Mouse (Mus musculus) midbrain, embryonic 13.5 days (tissue): ENCODE results near the gene Asb1. TPM values are rescaled to one million over a fixed set of nuclear protein-coding genes. Genes with fewer than 3 reads are reported as not detected.

ENCODE experiments used
- ATAC-seq: fragments of 200-750 bp; cut with Nextera tagmentation; 2 replicates; pipeline ENCODE4 v1.8.0; 2017; ENCODE audit warnings: mild to moderate bottlenecking, moderate TSS enrichment, moderate library complexity
- H3K27ac ChIP-seq: fragments of 300-500 bp; sonication (generic); 2 replicates; pipeline ENCODE4 v1.5.1; 2015; ENCODE audit warnings: inconsistent platforms, mild to moderate bottlenecking, moderate library complexity
- H3K27me3 ChIP-seq: fragments of 300-500 bp; sonication (generic); 2 replicates; pipeline ENCODE4 v1.6.1; 2015; ENCODE audit warnings: mild to moderate bottlenecking, inconsistent platforms
- H3K36me3 ChIP-seq: fragments of 300-500 bp; sonication (generic); 2 replicates; pipeline ENCODE4 v1.6.1; 2015; ENCODE audit warnings: mild to moderate bottlenecking, inconsistent platforms
- H3K4me1 ChIP-seq: fragments of 300-500 bp; sonication (generic); replicated peaks from 2 replicates; pipeline ENCODE4 v1.6.1; 2015; ENCODE audit warnings: inconsistent platforms
- H3K4me2 ChIP-seq: fragments of 300-500 bp; sonication (generic); replicated peaks from 2 replicates; pipeline ENCODE4 v1.6.1; 2015; ENCODE audit warnings: moderate library complexity, mild to moderate bottlenecking, inconsistent platforms
- H3K4me3 ChIP-seq: fragments of 300-500 bp; sonication (generic); replicated peaks from 2 replicates; pipeline ENCODE4 v1.5.1; 2015; ENCODE audit warnings: mild to moderate bottlenecking, inconsistent platforms
- H3K9ac ChIP-seq: fragments of 300-500 bp; sonication (generic); replicated peaks from 2 replicates; pipeline ENCODE4 v1.6.1; 2015; ENCODE audit warnings: mild to moderate bottlenecking, inconsistent platforms
- H3K9me3 ChIP-seq: fragments of 300-500 bp; sonication (generic); 2 replicates; pipeline ENCODE4 v1.6.1; 2016; ENCODE audit warnings: mild to moderate bottlenecking, inconsistent platforms
- WGBS: fragments of 180-500 bp; shearing (Covaris S2); methylation state at CpG from one replicate; pipeline ENCODE4 v1.1.7; 2015; 5-methylcytosine and 5-hydroxymethylcytosine counted together
- polyA plus RNA-seq: library from polyadenylated mRNA; unstranded; fragments of >200 nt; fragmentation: Nextera tagmentation; extraction: Ambion mirVana; gene quantifications from 2 replicates; pipeline ENCODE4 v1.2.1, GENCODE M21; 2015

The Asb1 gene
- polyA plus RNA-seq, 1 experiment from 2014 or later = 10.9 TPM

- Histone ChIP-seq H3K4me1 (no peaks in the 10 kb centered on the region), H3K4me3 (no peak overlapping the region), H3K9me3 (no peaks in the 10 kb centered on the region), H3K27me3 (peaks cover 5% of the 10 kb centered on the region), H3K4me2 (no peak overlapping the region), H3K36me3 (peaks cover 46% of the 10 kb centered on the region), H3K27ac (no peak overlapping the region), H3K9ac (no peak overlapping the region)
- ATAC-seq = no peak
- 93% methylated on average over 4 of the region's 4 CpGs for WGBS
Observed at GRCm38 (mm10) chr1:91532243-91532642, 8.1 kb upstream of the Asb1 start.

- Histone ChIP-seq H3K9me3 (no peaks in the 10 kb centered on the region), H3K4me3 (no peak overlapping the region), H3K27me3 (peaks cover 8% of the 10 kb centered on the region), H3K4me2 (no peak overlapping the region), H3K27ac (no peak overlapping the region), H3K9ac (no peak overlapping the region), H3K36me3 (peaks cover 40% of the 10 kb centered on the region), H3K4me1 (no peaks in the 10 kb centered on the region)
- 92% methylated on average over 5 of the region's 5 CpGs for WGBS
- ATAC-seq = no peak
Observed at GRCm38 (mm10) chr1:91532892-91533291, 7.5 kb upstream of the Asb1 start.

GRCm38 (mm10) chr1:91533483-91533882 is 6.9 kb upstream of the Asb1 start:
- no peak overlapping the region for H3K9ac ChIP-seq
- no peak overlapping the region for H3K4me3 ChIP-seq
- peaks cover 35% of the 10 kb centered on the region for H3K36me3 ChIP-seq
- H3K4me2 ChIP-seq = no peak overlapping the region
- WGBS = 66% methylated on average over 2 of the region's 2 CpGs
- no peaks in the 10 kb centered on the region for H3K4me1 ChIP-seq
- no peak for ATAC-seq
- no peaks in the 10 kb centered on the region for H3K9me3 ChIP-seq
- H3K27me3 ChIP-seq = peaks cover 14% of the 10 kb centered on the region
- no peak overlapping the region for H3K27ac ChIP-seq

- Histone ChIP-seq H3K9me3 (no peaks in the 10 kb centered on the region), H3K27ac (no peak overlapping the region), H3K4me3 (no peak overlapping the region), H3K27me3 (peaks cover 21% of the 10 kb centered on the region), H3K9ac (no peak overlapping the region), H3K4me2 (no peak overlapping the region), H3K36me3 (peaks cover 32% of the 10 kb centered on the region), H3K4me1 (no peaks in the 10 kb centered on the region)
- no peak for ATAC-seq
- 84% methylated on average over 19 of the region's 19 CpGs for WGBS
Observed at GRCm38 (mm10) chr1:91533961-91534723, 6.2 kb upstream of the Asb1 start.

DNA sequence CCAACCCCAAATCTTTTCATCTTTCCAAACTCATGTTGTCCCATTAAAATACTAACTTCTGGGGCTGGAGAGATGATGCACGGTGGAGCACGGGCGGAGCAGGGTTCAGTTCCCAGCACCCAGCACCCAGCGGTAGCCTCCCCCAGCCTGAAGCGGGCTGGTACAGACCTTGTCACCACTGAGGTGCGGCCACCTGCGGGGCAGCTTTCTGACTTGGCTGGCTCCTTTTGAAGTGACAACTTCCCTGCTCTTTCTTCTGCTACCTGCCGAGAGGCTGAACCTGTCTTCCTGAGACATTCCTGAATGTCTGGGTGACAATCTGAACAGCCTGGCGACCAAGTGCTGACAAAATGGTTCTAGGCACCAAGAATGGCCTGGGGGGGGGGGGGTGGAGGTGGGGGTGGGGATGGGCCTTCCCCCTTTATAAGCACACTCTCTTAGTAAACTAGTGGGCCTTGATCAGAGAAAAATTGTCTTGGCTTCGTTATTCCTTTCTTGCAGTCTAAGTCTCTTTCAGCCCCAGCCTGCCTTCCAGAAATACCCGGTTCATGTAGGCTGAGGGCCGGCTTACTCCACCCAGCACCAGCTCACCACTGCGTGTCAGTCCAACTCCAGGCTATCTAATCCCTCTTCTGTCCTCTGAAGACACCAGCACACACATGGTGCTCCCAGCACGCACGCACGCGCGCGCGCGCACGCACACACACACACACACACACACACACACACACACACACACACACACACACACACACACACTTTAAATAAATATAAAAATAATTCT is 2.4 kb upstream of the Asb1 start:
- no peak for ATAC-seq
- H3K27ac ChIP-seq = no peak overlapping the region
- H3K4me3 ChIP-seq = no peak overlapping the region
- WGBS = 20% methylated on average over 17 of the region's 22 CpGs
- no peak overlapping the region for H3K4me2 ChIP-seq
- peaks cover 12% of the 10 kb centered on the region for H3K36me3 ChIP-seq
- no peak overlapping the region for H3K9ac ChIP-seq
- H3K27me3 ChIP-seq = peaks cover 28% of the 10 kb centered on the region
- peaks cover 21% of the 10 kb centered on the region for H3K4me1 ChIP-seq
- no peaks in the 10 kb centered on the region for H3K9me3 ChIP-seq

DNA sequence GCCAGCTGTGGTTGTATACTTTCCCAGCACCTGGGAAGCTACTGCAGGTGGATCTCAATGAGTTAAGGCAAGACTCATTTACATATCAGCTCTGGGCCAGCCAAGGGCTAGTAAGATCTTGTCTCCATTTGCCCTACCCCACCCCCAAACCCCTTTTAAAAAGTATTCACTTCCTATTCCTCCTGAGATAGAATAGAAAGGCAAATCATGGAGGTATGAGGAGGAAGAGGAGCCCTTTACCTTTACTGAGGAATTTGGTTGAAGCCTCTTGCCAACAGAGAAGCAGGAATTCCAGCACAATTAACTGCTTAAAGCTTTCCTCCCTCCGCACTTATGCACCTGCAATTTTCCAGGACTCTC is 1.8 kb upstream of the Asb1 start:
- H3K27me3 ChIP-seq = peaks cover 28% of the 10 kb centered on the region
- no peak overlapping the region for H3K27ac ChIP-seq
- no peak overlapping the region for H3K9ac ChIP-seq
- H3K36me3 ChIP-seq = peaks cover 9% of the 10 kb centered on the region; the same call in 1 of the 2 replicates
- no peak for ATAC-seq
- H3K9me3 ChIP-seq = no peaks in the 10 kb centered on the region
- WGBS = 36% methylated on average over 1 of the region's 1 CpGs
- H3K4me3 ChIP-seq = no peak overlapping the region
- H3K4me1 ChIP-seq = peaks cover 21% of the 10 kb centered on the region
- H3K4me2 ChIP-seq = no peak overlapping the region

- Histone ChIP-seq H3K9ac (peak overlapping the region; percentile 85; the same call in 1 of the 2 replicates), H3K36me3 (peaks cover 5% of the 10 kb centered on the region), H3K27me3 (peaks cover 28% of the 10 kb centered on the region), H3K9me3 (no peaks in the 10 kb centered on the region), H3K27ac (no peak overlapping the region), H3K4me1 (peaks cover 21% of the 10 kb centered on the region), H3K4me3 (peak overlapping the region; percentile 81), H3K4me2 (peak overlapping the region; percentile 94)
- ATAC-seq = no peak
- WGBS = 24% methylated on average over 6 of the region's 6 CpGs
Observed at GRCm38 (mm10) chr1:91539246-91539645, 1.1 kb upstream of the Asb1 start.

GRCm38 (mm10) chr1:91539704-91540270 is 557 bp upstream of the Asb1 start:
- Histone ChIP-seq H3K36me3 (peaks cover 8% of the 10 kb centered on the region), H3K27ac (peak overlapping the region; percentile 66; the same call in 1 of the 2 replicates), H3K9me3 (no peaks in the 10 kb centered on the region), H3K4me1 (peaks cover 21% of the 10 kb centered on the region), H3K9ac (peak overlapping the region; percentile 85), H3K4me2 (peak overlapping the region; percentile 94), H3K27me3 (peaks cover 28% of the 10 kb centered on the region), H3K4me3 (peak overlapping the region; percentile 81)
- ATAC-seq = peak; percentile 65
- 2% methylated on average over 22 of the region's 22 CpGs for WGBS

GRCm38 (mm10) chr1:91541042-91541592 is 773 bp downstream of the Asb1 start:
- peak overlapping the region; percentile 85 for H3K9ac ChIP-seq
- H3K27me3 ChIP-seq = peaks cover 27% of the 10 kb centered on the region
- no peaks in the 10 kb centered on the region for H3K9me3 ChIP-seq
- WGBS = 14% methylated on average over 15 of the region's 15 CpGs
- peaks cover 18% of the 10 kb centered on the region for H3K36me3 ChIP-seq
- ATAC-seq = no peak
- peaks cover 21% of the 10 kb centered on the region for H3K4me1 ChIP-seq
- H3K4me2 ChIP-seq = peak overlapping the region; percentile 94
- H3K4me3 ChIP-seq = peak overlapping the region; percentile 81
- peak overlapping the region; percentile 66; the same call in 1 of the 2 replicates for H3K27ac ChIP-seq

- Histone ChIP-seq H3K4me3 (no peak overlapping the region), H3K4me2 (no peak overlapping the region), H3K4me1 (peaks cover 40% of the 10 kb centered on the region), H3K27ac (no peak overlapping the region), H3K9me3 (no peaks in the 10 kb centered on the region), H3K9ac (no peak overlapping the region), H3K27me3 (peaks cover 9% of the 10 kb centered on the region), H3K36me3 (peaks cover 35% of the 10 kb centered on the region)
- 91% methylated on average over 4 of the region's 4 CpGs for WGBS
- no peak for ATAC-seq
Observed at GRCm38 (mm10) chr1:91543974-91544373, 3.6 kb downstream of the Asb1 start.

GRCm38 (mm10) chr1:91545226-91545625 is 4.9 kb downstream of the Asb1 start:
- Histone ChIP-seq H3K27ac (no peak overlapping the region), H3K4me1 (peaks cover 33% of the 10 kb centered on the region), H3K9me3 (no peaks in the 10 kb centered on the region), H3K4me3 (no peak overlapping the region), H3K27me3 (no peaks in the 10 kb centered on the region), H3K4me2 (no peak overlapping the region), H3K36me3 (peaks cover 40% of the 10 kb centered on the region), H3K9ac (no peak overlapping the region)
- 88% methylated on average over 1 of the region's 1 CpGs for WGBS
- ATAC-seq = no peak

GRCm38 (mm10) chr1:91547567-91547966 is 7.2 kb downstream of the Asb1 start:
- no peak overlapping the region for H3K27ac ChIP-seq
- no peaks in the 10 kb centered on the region for H3K27me3 ChIP-seq
- no peaks in the 10 kb centered on the region for H3K9me3 ChIP-seq
- 12% methylated on average over 5 of the region's 5 CpGs for WGBS
- H3K4me2 ChIP-seq = no peak overlapping the region
- ATAC-seq = peak; percentile 66
- peaks cover 48% of the 10 kb centered on the region for H3K36me3 ChIP-seq
- 0 out of 2 replicates have a peak overlapping the region, but pooled peaks have one; percentile 29 for H3K9ac ChIP-seq
- no peak overlapping the region for H3K4me3 ChIP-seq
- H3K4me1 ChIP-seq = peaks cover 19% of the 10 kb centered on the region
